Mouse (Mus musculus): ENCODE results near the gene Ptprcap.

DNA sequence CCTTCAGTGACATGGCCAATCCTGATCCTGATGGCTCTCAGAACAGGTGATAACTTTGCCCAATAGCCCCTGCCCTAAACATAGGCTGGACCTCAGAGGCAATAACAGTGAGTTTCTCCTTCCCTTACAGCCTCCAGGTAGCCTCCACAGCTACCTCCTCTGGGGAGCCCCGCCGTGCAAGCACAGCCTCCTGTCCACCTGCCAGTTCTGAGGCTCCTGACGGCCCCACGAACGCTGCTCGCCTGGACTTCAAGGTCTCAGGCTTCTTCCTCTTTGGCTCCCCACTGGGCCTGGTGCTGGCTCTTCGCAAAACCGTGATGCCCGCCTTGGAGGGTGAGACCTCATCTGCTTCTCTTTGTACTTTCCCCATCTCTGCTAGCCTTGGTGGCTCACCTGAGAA lies 44.9 kb upstream of the Ptprcap start:
- TF ChIP-seq CTCF (IDR thresholded peaks at IDR 0.05; ENCODE audit: extremely low read depth, insufficient read length, insufficient replicate concordance, low read depth, low read length) (no peak), POLR2A (IDR thresholded peaks at IDR 0.05; ENCODE audit: low read depth, low read length) (no peak)

Data from small intestine, adult 2 months (tissue).